Mouse (Mus musculus) liver, adult 2 months (tissue): Measurements from ENCODE around the gene Kif5a. TPM values are rescaled to one million over a fixed set of nuclear protein-coding genes. Genes with fewer than 3 reads are reported as not detected.

ENCODE experiments used
- DNase-seq: peaks from one replicate; pipeline ENCODE4 v3.0.0-alpha.2; 2011; ENCODE audit warnings: low read depth, low spot score; ENCODE audit errors: extremely low read depth
- H3K27ac ChIP-seq: fragments of 200-500 bp; replicated peaks from 2 replicates; pipeline ENCODE4 v1.5.1; 2012; ENCODE audit warnings: low read depth, mild to moderate bottlenecking, control low read depth, inconsistent platforms, low read length; ENCODE audit not compliant: insufficient read depth
- H3K27me3 ChIP-seq: fragments of 200-500 bp; 2 replicates; pipeline ENCODE4 v1.6.1; 2012; ENCODE audit warnings: mild to moderate bottlenecking, moderate library complexity, low read length, inconsistent platforms; ENCODE audit not compliant: control insufficient read depth, insufficient read depth
- H3K36me3 ChIP-seq: fragments of 200-500 bp; 2 replicates; pipeline ENCODE4 v1.6.1; 2012; ENCODE audit warnings: low read length, inconsistent platforms; ENCODE audit not compliant: control insufficient read depth, insufficient read depth
- H3K4me1 ChIP-seq: fragments of 200-500 bp; 2 replicates; pipeline ENCODE4 v1.6.1; 2011; ENCODE audit warnings: low read length; ENCODE audit not compliant: control insufficient read depth, insufficient read depth
- H3K4me3 ChIP-seq: fragments of 200-500 bp; 2 replicates; pipeline ENCODE4 v1.5.1; 2011; ENCODE audit warnings: low read depth, mild to moderate bottlenecking, control low read depth, low read length, moderate library complexity; ENCODE audit not compliant: insufficient read depth
- H3K79me2 ChIP-seq: fragments of 200-500 bp; 2 replicates; pipeline ENCODE4 v1.6.1; 2012; ENCODE audit warnings: inconsistent platforms, mild to moderate bottlenecking, low read length, moderate library complexity; ENCODE audit not compliant: control insufficient read depth, insufficient read depth
- H3K9ac ChIP-seq: fragments of 200-500 bp; 2 replicates; pipeline ENCODE4 v1.6.1; 2012; ENCODE audit warnings: low read depth, mild to moderate bottlenecking, control low read depth, inconsistent platforms, low read length
- CTCF ChIP-seq: fragments of 200-500 bp; IDR thresholded peaks from 2 replicates; pipeline ENCODE4 v1.5.1; 2011; ENCODE audit warnings: low read depth, low read length, control low read depth
- POLR2A ChIP-seq: fragments of 200-500 bp; IDR thresholded peaks from 2 replicates; pipeline ENCODE4 v1.6.1; 2011; ENCODE audit warnings: low read length, control low read depth; ENCODE audit not compliant: insufficient read depth; ENCODE audit errors: extremely low read depth
- WGBS: fragments of 180-500 bp; shearing (Covaris S2); methylation state at CpG from one replicate; pipeline ENCODE4 v1.1.7; 2018; 5-methylcytosine and 5-hydroxymethylcytosine counted together
- polyA plus RNA-seq: library from polyadenylated mRNA; depleted of rRNA; stranded (reverse); fragments of >200 nt; gene quantifications from 2 replicates; pipeline ENCODE4 v1.2.3, GENCODE M21; 2012
- total RNA-seq: library from RNA; depleted of rRNA; stranded (reverse); fragments of >200 nt; gene quantifications from 2 replicates; pipeline ENCODE4 v1.2.3, GENCODE M21; 2014

Kif5a gene
- total and polyA plus RNA-seq, 2 experiments, result 0.55 to 10.7 TPM

- Histone ChIP-seq H3K9ac (no peak overlapping the region), H3K27me3 (no peaks in the 10 kb centered on the region), H3K79me2 (no peaks in the 10 kb centered on the region), H3K36me3 (peaks cover 17% of the 10 kb centered on the region), H3K4me1 (no peaks in the 10 kb centered on the region), H3K27ac (no peak overlapping the region), H3K4me3 (no peak overlapping the region)
- no peak for TF ChIP-seq CTCF
- TF ChIP-seq POLR2A, result no peak
- DNase-seq, result no peak
- 80% methylated on average over 3 of the region's 3 CpGs for WGBS
Measured at GRCm38 (mm10) chr10:127203106-127203505, 60.0 kb downstream of the Kif5a start.

- Histone ChIP-seq H3K36me3 (peaks cover 13% of the 10 kb centered on the region; the same call in 1 of the 2 replicates), H3K9ac (no peak overlapping the region), H3K27ac (no peak overlapping the region), H3K79me2 (no peaks in the 10 kb centered on the region), H3K4me1 (no peaks in the 10 kb centered on the region), H3K4me3 (no peak overlapping the region), H3K27me3 (no peaks in the 10 kb centered on the region)
- 87% methylated on average over 8 of the region's 8 CpGs for WGBS
- TF ChIP-seq CTCF (no peak), POLR2A (no peak)
- no peak for DNase-seq
Measured at GRCm38 (mm10) chr10:127200279-127200678, 62.9 kb downstream of the Kif5a start.

- Histone ChIP-seq H3K4me3 (no peak overlapping the region), H3K27me3 (no peaks in the 10 kb centered on the region), H3K36me3 (peaks cover 8% of the 10 kb centered on the region; the same call in 1 of the 2 replicates), H3K9ac (no peak overlapping the region), H3K4me1 (no peaks in the 10 kb centered on the region), H3K27ac (no peak overlapping the region), H3K79me2 (no peaks in the 10 kb centered on the region)
- DNase-seq, result no peak
- 91% methylated on average over 11 of the region's 11 CpGs for WGBS
- TF ChIP-seq CTCF (no peak), POLR2A (no peak)
Measured at GRCm38 (mm10) chr10:127199474-127199873, 63.7 kb downstream of the Kif5a start.

GRCm38 (mm10) chr10:127199068-127199467, 64.1 kb downstream of the Kif5a start:
- Histone ChIP-seq H3K4me1 (no peaks in the 10 kb centered on the region), H3K4me3 (no peak overlapping the region), H3K27me3 (no peaks in the 10 kb centered on the region), H3K79me2 (no peaks in the 10 kb centered on the region), H3K36me3 (peaks cover 8% of the 10 kb centered on the region; the same call in 1 of the 2 replicates), H3K9ac (no peak overlapping the region), H3K27ac (no peak overlapping the region)
- TF ChIP-seq CTCF, result no peak
- no peak for TF ChIP-seq POLR2A
- 85% methylated on average over 5 of the region's 5 CpGs for WGBS
- no peak for DNase-seq

- Histone ChIP-seq H3K27ac (no peak overlapping the region), H3K79me2 (no peaks in the 10 kb centered on the region), H3K36me3 (peaks cover 8% of the 10 kb centered on the region; the same call in 1 of the 2 replicates), H3K4me1 (no peaks in the 10 kb centered on the region), H3K9ac (no peak overlapping the region), H3K4me3 (no peak overlapping the region), H3K27me3 (no peaks in the 10 kb centered on the region)
- no peak for TF ChIP-seq POLR2A
- 59% methylated on average over 2 of the region's 2 CpGs for WGBS
- DNase-seq, result no peak
Measured at GRCm38 (mm10) chr10:127198492-127198891, 64.7 kb downstream of the Kif5a start.

- no peak for DNase-seq
- H3K4me1 ChIP-seq, result no peaks in the 10 kb centered on the region
- H3K27me3 ChIP-seq, result no peaks in the 10 kb centered on the region
Measured at GRCm38 (mm10) chr10:127197505-127198110, 65.5 kb downstream of the Kif5a start.

More at GRCm38 (mm10) chr10:127197505-127198110, 65.5 kb downstream of the Kif5a start:
- no peaks in the 10 kb centered on the region for H3K79me2 ChIP-seq
- no peak overlapping the region for H3K9ac ChIP-seq
- WGBS, result 87% methylated on average over 11 of the region's 11 CpGs
- TF ChIP-seq CTCF (no peak), POLR2A (no peak)
- H3K4me3 ChIP-seq, result no peak overlapping the region
- H3K27ac ChIP-seq, result no peak overlapping the region
- peaks cover 8% of the 10 kb centered on the region; the same call in 1 of the 2 replicates for H3K36me3 ChIP-seq
